Mouse (Mus musculus): Measurements from ENCODE around the gene Anapc1.

DNA sequence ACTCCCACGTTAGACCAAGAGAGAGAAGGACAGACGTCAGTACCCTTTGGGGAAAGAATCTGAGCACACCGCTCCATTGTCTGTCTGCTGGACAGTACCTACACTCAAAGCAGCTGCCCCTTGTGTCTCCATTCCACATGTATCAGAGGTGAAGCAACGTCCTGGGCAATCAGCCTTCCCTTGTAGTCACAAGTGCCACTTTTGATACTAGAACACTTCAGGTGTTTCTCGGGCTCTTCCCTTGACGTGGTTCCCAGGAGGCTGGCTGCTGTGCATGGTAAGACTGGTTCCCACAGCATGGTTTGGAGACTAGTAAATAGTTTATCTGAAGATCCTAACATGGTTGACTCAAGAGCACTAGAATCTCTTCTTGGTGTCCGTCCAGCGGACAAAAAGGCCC, 76.0 kb downstream of the Anapc1 start:
- TF ChIP-seq POLR2A (IDR thresholded peaks at IDR 0.05; ENCODE audit: borderline replicate concordance, extremely low read depth, low read depth, low read length) (no peak), CTCF (IDR thresholded peaks at IDR 0.05; ENCODE audit: insufficient read depth, low read length) (no peak)

Measured in lung, adult 2 months (tissue).